Mouse (Mus musculus): Measurements from ENCODE around the gene Atp8b5. TPM values are rescaled to one million over a fixed set of nuclear protein-coding genes. Genes with fewer than 3 reads are reported as not detected.

Atp8b5 gene
- polyA plus RNA-seq, 1 experiment, result not detected

- Histone ChIP-seq H3K27me3 (ENCODE audit: control insufficient read depth, insufficient read depth, insufficient read length) (no peaks in the 10 kb centered on the region), H3ac (ENCODE audit: control insufficient read depth, insufficient read length) (no peak overlapping the region), H3K4me2 (ENCODE audit: low read depth) (no peak overlapping the region), H3K79me2 (ENCODE audit: control insufficient read depth, insufficient read depth) (no peaks in the 10 kb centered on the region), H3K36me3 (ENCODE audit: control insufficient read depth, insufficient read depth) (no peaks in the 10 kb centered on the region), H3K4me3 (no peak overlapping the region)
- TF ChIP-seq TCF3 (IDR thresholded peaks at IDR 0.05; ENCODE audit: insufficient read length, low read depth) (no peak), USF1 (IDR thresholded peaks at IDR 0.05; ENCODE audit: low read depth) (no peak)
These were observed 105.2 kb downstream of the Atp8b5 start for GRCm38 (mm10) chr4:43372155-43372554.

GRCm38 (mm10) chr4:43374266-43374665 lies 107.3 kb downstream of the Atp8b5 start:
- no peak overlapping the region for H3K4me3 ChIP-seq
- H3K4me2 ChIP-seq (ENCODE audit: low read depth), result no peak overlapping the region
- H3K27me3 ChIP-seq (ENCODE audit: control insufficient read depth, insufficient read depth, insufficient read length), result no peaks in the 10 kb centered on the region
- no peak for TF ChIP-seq CEBPB (IDR thresholded peaks at IDR 0.05; ENCODE audit: insufficient read depth, poor library complexity, severe bottlenecking)
- no peak for TF ChIP-seq TCF3 (IDR thresholded peaks at IDR 0.05; ENCODE audit: insufficient read length, low read depth)
- no peak for TF ChIP-seq USF1 (IDR thresholded peaks at IDR 0.05; ENCODE audit: low read depth)
- TF ChIP-seq E2F4 (IDR thresholded peaks at IDR 0.05; ENCODE audit: insufficient read depth), result no peak
- no peak for TF ChIP-seq TCF12 (IDR thresholded peaks at IDR 0.05; ENCODE audit: insufficient read depth, poor library complexity, severe bottlenecking)
- no peak for TF ChIP-seq POLR2A (IDR thresholded peaks at IDR 0.05; ENCODE audit: insufficient read length, low read depth)
- TF ChIP-seq MAX (IDR thresholded peaks at IDR 0.05; ENCODE audit: low read depth), result no peak
- TF ChIP-seq MYOG (IDR thresholded peaks at IDR 0.05; ENCODE audit: control insufficient read depth in 1 of 3, insufficient read depth in 1 of 3, insufficient read length in 2 of 3, low read depth in 2 of 3), result no peak
- TF ChIP-seq REST (IDR thresholded peaks at IDR 0.05; ENCODE audit: insufficient read depth, insufficient read length), result no peak
- no peak for TF ChIP-seq POLR2AphosphoS2 (IDR thresholded peaks at IDR 0.05; ENCODE audit: insufficient read length, low read depth)
- TF ChIP-seq MYOD1 (IDR thresholded peaks at IDR 0.05; ENCODE audit: control insufficient read depth in 1 of 3, insufficient read length in 2 of 3, low read depth in 2 of 3), result no peak
- no peak for TF ChIP-seq SRF (IDR thresholded peaks at IDR 0.05; ENCODE audit: control insufficient read depth, insufficient read length, low read depth)
- no peaks in the 10 kb centered on the region for H3K79me2 ChIP-seq (ENCODE audit: control insufficient read depth, insufficient read depth)
- no peaks in the 10 kb centered on the region for H3K36me3 ChIP-seq (ENCODE audit: control insufficient read depth, insufficient read depth)
- H3ac ChIP-seq (ENCODE audit: control insufficient read depth, insufficient read length), result no peak overlapping the region

GRCm38 (mm10) chr4:43379601-43380000 lies 112.6 kb downstream of the Atp8b5 start:
- H3K4me3 ChIP-seq, result no peak overlapping the region
- H3K36me3 ChIP-seq (ENCODE audit: control insufficient read depth, insufficient read depth), result no peaks in the 10 kb centered on the region
- no peak overlapping the region for H3K4me2 ChIP-seq (ENCODE audit: low read depth)
- no peaks in the 10 kb centered on the region for H3K27me3 ChIP-seq (ENCODE audit: control insufficient read depth, insufficient read depth, insufficient read length)
- peaks cover 8% of the 10 kb centered on the region for H3K79me2 ChIP-seq (ENCODE audit: control insufficient read depth, insufficient read depth)
- H3ac ChIP-seq (ENCODE audit: control insufficient read depth, insufficient read length), result no peak overlapping the region
- TF ChIP-seq SRF (IDR thresholded peaks at IDR 0.05; ENCODE audit: control insufficient read depth, insufficient read length, low read depth), result no peak
- no peak for TF ChIP-seq MAX (IDR thresholded peaks at IDR 0.05; ENCODE audit: low read depth)
- no peak for TF ChIP-seq MYOG (IDR thresholded peaks at IDR 0.05; ENCODE audit: control insufficient read depth in 1 of 3, insufficient read depth in 1 of 3, insufficient read length in 2 of 3, low read depth in 2 of 3)
- TF ChIP-seq POLR2AphosphoS2 (IDR thresholded peaks at IDR 0.05; ENCODE audit: insufficient read length, low read depth), result no peak
- TF ChIP-seq REST (IDR thresholded peaks at IDR 0.05; ENCODE audit: insufficient read depth, insufficient read length), result no peak
- no peak for TF ChIP-seq TCF3 (IDR thresholded peaks at IDR 0.05; ENCODE audit: insufficient read length, low read depth)
- TF ChIP-seq E2F4 (IDR thresholded peaks at IDR 0.05; ENCODE audit: insufficient read depth), result no peak
- TF ChIP-seq CEBPB (IDR thresholded peaks at IDR 0.05; ENCODE audit: insufficient read depth, poor library complexity, severe bottlenecking), result no peak
- TF ChIP-seq TCF12 (IDR thresholded peaks at IDR 0.05; ENCODE audit: insufficient read depth, poor library complexity, severe bottlenecking), result no peak
- no peak for TF ChIP-seq POLR2A (IDR thresholded peaks at IDR 0.05; ENCODE audit: insufficient read length, low read depth)
- no peak for TF ChIP-seq USF1 (IDR thresholded peaks at IDR 0.05; ENCODE audit: low read depth)
- TF ChIP-seq MYOD1 (IDR thresholded peaks at IDR 0.05; ENCODE audit: control insufficient read depth in 1 of 3, insufficient read length in 2 of 3, low read depth in 2 of 3), result no peak

GRCm38 (mm10) chr4:43380951-43381350 lies 114.0 kb downstream of the Atp8b5 start:
- TF ChIP-seq MAX (IDR thresholded peaks at IDR 0.05; ENCODE audit: low read depth) (no peak), CEBPB (IDR thresholded peaks at IDR 0.05; ENCODE audit: insufficient read depth, poor library complexity, severe bottlenecking) (no peak), TCF12 (IDR thresholded peaks at IDR 0.05; ENCODE audit: insufficient read depth, poor library complexity, severe bottlenecking) (no peak), USF1 (IDR thresholded peaks at IDR 0.05; ENCODE audit: low read depth) (no peak), TCF3 (IDR thresholded peaks at IDR 0.05; ENCODE audit: insufficient read length, low read depth) (no peak), POLR2A (IDR thresholded peaks at IDR 0.05; ENCODE audit: insufficient read length, low read depth) (no peak), E2F4 (IDR thresholded peaks at IDR 0.05; ENCODE audit: insufficient read depth) (no peak), MYOD1 (IDR thresholded peaks at IDR 0.05; ENCODE audit: control insufficient read depth in 1 of 3, insufficient read length in 2 of 3, low read depth in 2 of 3) (no peak), POLR2AphosphoS2 (IDR thresholded peaks at IDR 0.05; ENCODE audit: insufficient read length, low read depth) (no peak), SRF (IDR thresholded peaks at IDR 0.05; ENCODE audit: control insufficient read depth, insufficient read length, low read depth) (no peak)
- no peaks in the 10 kb centered on the region for H3K27me3 ChIP-seq (ENCODE audit: control insufficient read depth, insufficient read depth, insufficient read length)
- H3K36me3 ChIP-seq (ENCODE audit: control insufficient read depth, insufficient read depth), result no peaks in the 10 kb centered on the region
- H3K4me3 ChIP-seq, result peak overlapping the region; percentile 52
- H3ac ChIP-seq (ENCODE audit: control insufficient read depth, insufficient read length), result no peak overlapping the region
- H3K79me2 ChIP-seq (ENCODE audit: control insufficient read depth, insufficient read depth), result peaks cover 18% of the 10 kb centered on the region
- H3K4me2 ChIP-seq (ENCODE audit: low read depth), result peak overlapping the region; percentile 88

- Histone ChIP-seq H3K4me2 (ENCODE audit: low read depth) (peak within 1 kb of the TSS; percentile 93), H3K4me3 (peak within 1 kb of the TSS; percentile 52), H3ac (ENCODE audit: control insufficient read depth, insufficient read length) (peak within 1 kb of the TSS; percentile 54), H3K79me2 (ENCODE audit: control insufficient read depth, insufficient read depth) (peaks cover 23% of the 10 kb centered on the region), H3K36me3 (ENCODE audit: control insufficient read depth, insufficient read depth) (no peaks in the 10 kb centered on the region), H3K27me3 (ENCODE audit: control insufficient read depth, insufficient read depth, insufficient read length) (no peaks in the 10 kb centered on the region)
- peak in 1 of 3 experiments; percentile 63 for TF ChIP-seq MYOG (IDR thresholded peaks at IDR 0.05; ENCODE audit: control insufficient read depth in 1 of 3, insufficient read depth in 1 of 3, insufficient read length in 2 of 3, low read depth in 2 of 3)
- TF ChIP-seq POLR2A (IDR thresholded peaks at IDR 0.05; ENCODE audit: insufficient read length, low read depth), result peak; percentile 70
- TF ChIP-seq TCF12 (IDR thresholded peaks at IDR 0.05; ENCODE audit: insufficient read depth, poor library complexity, severe bottlenecking), result no peak
- TF ChIP-seq TCF3 (IDR thresholded peaks at IDR 0.05; ENCODE audit: insufficient read length, low read depth), result no peak
- no peak for TF ChIP-seq MAX (IDR thresholded peaks at IDR 0.05; ENCODE audit: low read depth)
- no peak for TF ChIP-seq CEBPB (IDR thresholded peaks at IDR 0.05; ENCODE audit: insufficient read depth, poor library complexity, severe bottlenecking)
- TF ChIP-seq E2F4 (IDR thresholded peaks at IDR 0.05; ENCODE audit: insufficient read depth), result peak; percentile 6
- peak in 1 of 3 experiments; percentile 43 for TF ChIP-seq MYOD1 (IDR thresholded peaks at IDR 0.05; ENCODE audit: control insufficient read depth in 1 of 3, insufficient read length in 2 of 3, low read depth in 2 of 3)
- no peak for TF ChIP-seq SRF (IDR thresholded peaks at IDR 0.05; ENCODE audit: control insufficient read depth, insufficient read length, low read depth)
These were observed 114.6 kb downstream of the Atp8b5 start, which contains the start of gene Rusc2 for GRCm38 (mm10) chr4:43381408-43382154. Gene Rusc2 (plus strand): TSS chr4:43381979.

Measured in myocyte (in vitro differentiated cells).